Mouse (Mus musculus): Measurements from ENCODE around the gene Gm20738. TPM values are rescaled to one million over a fixed set of nuclear protein-coding genes. Genes with fewer than 3 reads are reported as not detected.
"Not testable (repeated sequence)": the region's sequence is repeated elsewhere in the genome, so short reads cannot be mapped to it uniquely, and the experiment has no call there.

Gene Gm20738
- not detected for total RNA-seq (2021)
- long read RNA-seq, experiment 1, result 0 reads
- long read RNA-seq, experiment 2, result 0 reads

DNA sequence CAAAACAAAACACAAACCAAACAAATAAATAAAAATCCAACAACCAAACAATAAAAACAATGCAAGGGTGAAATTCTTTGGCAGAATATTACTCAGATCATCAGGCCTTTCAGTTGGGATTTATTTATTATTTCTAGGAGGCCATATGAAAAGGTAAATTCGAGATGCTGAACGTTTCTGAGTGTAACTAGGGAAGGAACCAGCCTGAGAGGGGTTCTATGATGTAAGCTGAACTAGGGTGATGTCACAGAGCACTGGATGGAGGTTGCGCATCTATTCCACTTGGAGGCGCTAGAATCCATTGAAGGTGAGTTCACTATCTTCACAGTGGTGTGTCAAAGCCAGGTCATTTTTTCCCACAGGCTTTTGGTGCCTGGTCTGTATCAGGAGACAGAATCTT lies at the start of gene Gm20738:
TSS of gene Gm20738 (plus strand) at position 301 of the 400 bp plus-strand sequence.
- DNase-seq (ENCODE audit: low spot score), result not testable (repeated sequence)

All from gastrocnemius, adult 18-20 months (tissue).